Mouse (Mus musculus) T-cell, adult 66 days (primary cell): ENCODE results near the gene Olfr1348. TPM values are rescaled to one million over a fixed set of nuclear protein-coding genes. Genes with fewer than 3 reads are reported as not detected.

Source experiments
- total RNA-seq, 2 experiments: library from RNA; stranded (reverse); gene quantifications; 3 replicates in 1 of 2; 4 replicates in 1 of 2; pipeline ENCODE4 v1.2.4; 2023

Olfr1348 gene
- total RNA-seq, result not detected

GRCm38 (mm10) chr7:6508648-6509047 is at the start of gene Olfr1348:
TSS of gene Olfr1348 (minus strand) at chr7:6508748.

GRCm38 (mm10) chr7:6522850-6523249 is 14.3 kb upstream of the Olfr1348 start, which contains the start of gene Olfr1349:
TSS of gene Olfr1349 (minus strand) at chr7:6522950.

GRCm38 (mm10) chr7:6499655-6500054 is 8.9 kb downstream of the Olfr1348 start, which contains the start of gene Olfr1347:
TSS of gene Olfr1347 (minus strand) at chr7:6499755.

GRCm38 (mm10) chr7:6486841-6487240 is 21.7 kb downstream of the Olfr1348 start, which contains the start of gene Olfr5:
TSS of gene Olfr5 (minus strand) at chr7:6486941.

GRCm38 (mm10) chr7:6466951-6467350 is 41.6 kb downstream of the Olfr1348 start, which contains the start of gene Olfr1346:
TSS of gene Olfr1346 (plus strand) at chr7:6467101.

GRCm38 (mm10) chr7:6455868-6456267 is 52.7 kb downstream of the Olfr1348 start, which contains the start of gene Olfr1336:
TSS of gene Olfr1336 (plus strand) at chr7:6456168.

Other genes with a start within 250 kb of the Olfr1348 start
- 1 to 10 TPM; 6.7 TPM for gene Zfp667, start 222.2 kb downstream of the Olfr1348 start, total RNA-seq
- gene Zfp583, start 177.5 kb downstream of the Olfr1348 start, total RNA-seq, result 1 to 10 TPM; 2.0 to 2.7 TPM
- gene Gm3854, start 165.0 kb downstream of the Olfr1348 start, total RNA-seq, result under 1 TPM; 0.50 to 0.55 TPM
- gene Zfp78, start 145.5 kb downstream of the Olfr1348 start, total RNA-seq, result 1 to 10 TPM; 2.2 to 3.1 TPM
- gene Zfp28, start 125.5 kb downstream of the Olfr1348 start, total RNA-seq, result 1 to 10 TPM; 5.5 to 7.0 TPM
- gene Smim17, start 110.0 kb downstream of the Olfr1348 start, total RNA-seq, result not detected
- gene Gm20715, start 98.5 kb downstream of the Olfr1348 start, total RNA-seq, result under 1 TPM; 0.15 to 0.18 TPM
- gene Olfr1344, start 70.1 kb downstream of the Olfr1348 start, total RNA-seq, result not detected
- not detected for gene Olfr1336, start 52.6 kb downstream of the Olfr1348 start, total RNA-seq
- gene Olfr1346, start 41.6 kb downstream of the Olfr1348 start, total RNA-seq, result not detected
- not detected for gene Olfr5, start 21.8 kb downstream of the Olfr1348 start, total RNA-seq
- not detected for gene Olfr1347, start 9.0 kb downstream of the Olfr1348 start, total RNA-seq
- gene Olfr1349, start 14.2 kb upstream of the Olfr1348 start, total RNA-seq, result not detected
- gene Olfr1350, start 56.1 kb upstream of the Olfr1348 start, total RNA-seq, result not detected
- gene Zim1, start 187.7 kb upstream of the Olfr1348 start, total RNA-seq, result not detected
- not detected for gene Peg3, start 221.7 kb upstream of the Olfr1348 start, total RNA-seq
- gene Usp29, start 221.8 kb upstream of the Olfr1348 start, total RNA-seq, result not detected